Mouse (Mus musculus) intestine, embryonic 14.5 days (tissue): ENCODE measurements around the gene Hprt. TPM values are rescaled to one million over a fixed set of nuclear protein-coding genes. Genes with fewer than 3 reads are reported as not detected.
"Not testable (repeated sequence)": the region's sequence is repeated elsewhere in the genome, so short reads cannot be mapped to it uniquely, and the experiment has no call there.

Experiments
- ATAC-seq: fragments of 200-750 bp; cut with Nextera tagmentation; replicated peaks from 2 replicates; pipeline ENCODE4 v1.8.0; 2017; ENCODE audit warnings: low read depth, moderate number of reproducible peaks, moderate TSS enrichment, moderate library complexity; ENCODE audit not compliant: low FRiP score, low TSS enrichment
- DNase-seq: peaks from one replicate; pipeline ENCODE4 v3.0.0-alpha.2; 2018; ENCODE audit warnings: low spot score
- H3K27ac ChIP-seq: fragments of 300-500 bp; sonication (generic); 2 replicates; pipeline ENCODE4 v1.5.1; 2014; ENCODE audit warnings: low read depth, mild to moderate bottlenecking, control low read depth
- H3K27me3 ChIP-seq: fragments of 300-500 bp; sonication (generic); replicated peaks from 2 replicates; pipeline ENCODE4 v1.6.1; 2014; ENCODE audit warnings: low read length, control low read depth; ENCODE audit not compliant: control insufficient read depth, insufficient read depth
- H3K36me3 ChIP-seq: fragments of 300-500 bp; sonication (generic); 2 replicates; pipeline ENCODE4 v1.6.1; 2014; ENCODE audit warnings: low read length, control low read depth; ENCODE audit not compliant: control insufficient read depth, insufficient read depth
- H3K4me1 ChIP-seq: fragments of 300-500 bp; sonication (generic); replicated peaks from 2 replicates; pipeline ENCODE4 v1.6.1; 2014; ENCODE audit warnings: low read length, control low read depth, mixed read lengths; ENCODE audit not compliant: control insufficient read depth, insufficient read depth
- H3K4me2 ChIP-seq: fragments of 300-500 bp; sonication (generic); 2 replicates; pipeline ENCODE4 v1.6.1; 2014; ENCODE audit warnings: low read length
- H3K4me3 ChIP-seq: fragments of 300-500 bp; sonication (generic); 2 replicates; pipeline ENCODE4 v1.5.1; 2014; ENCODE audit warnings: low read depth, low read length, control low read depth, mixed read lengths
- H3K9ac ChIP-seq: fragments of 300-500 bp; sonication (generic); 2 replicates; pipeline ENCODE4 v1.6.1; 2014; ENCODE audit warnings: mild to moderate bottlenecking, low read length
- H3K9me3 ChIP-seq: fragments of 300-500 bp; sonication (generic); 2 replicates; pipeline ENCODE4 v1.6.1; 2016; ENCODE audit warnings: low read length, control low read depth; ENCODE audit not compliant: control insufficient read depth
- WGBS: fragments of 180-500 bp; shearing (Covaris S2); extraction: QIAGEN DNeasy Blood & Tissue Kit; methylation state at CpG from one replicate; pipeline ENCODE4 v1.1.7; 2014; 5-methylcytosine and 5-hydroxymethylcytosine counted together
- polyA plus RNA-seq: library from polyadenylated mRNA; unstranded; fragments of >200 nt; fragmentation: Nextera tagmentation; extraction: Ambion mirVana; gene quantifications from 2 replicates; pipeline ENCODE4 v1.2.1, GENCODE M21; 2014

Hprt gene
- polyA plus RNA-seq, 1 experiment from 2014 or later: 223 TPM

DNA sequence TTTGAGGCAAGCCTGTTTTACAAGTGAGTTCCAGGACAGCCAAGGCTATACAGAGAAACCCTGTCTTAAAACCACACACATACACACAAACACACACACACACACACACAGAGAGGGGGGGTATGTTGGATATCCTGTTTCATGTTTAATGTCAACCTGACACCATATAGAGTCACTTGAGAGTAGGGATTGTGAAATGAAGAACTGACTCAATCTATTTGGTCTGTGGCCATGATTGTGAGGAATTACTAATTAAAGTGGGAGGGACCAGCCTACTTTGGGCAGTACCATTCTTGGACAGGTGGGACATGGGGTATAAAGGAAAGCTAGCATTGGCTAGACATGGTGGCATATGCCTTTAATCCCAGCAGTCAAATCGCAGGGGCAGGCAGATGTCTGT is 15.3 kb upstream of the Hprt start:
- ATAC-seq (no peak), DNase-seq (no peak)
- Histone ChIP-seq H3K27me3 (no peaks in the 10 kb centered on the region), H3K36me3 (no peaks in the 10 kb centered on the region), H3K9me3 (no peaks in the 10 kb centered on the region), H3K27ac (no peak overlapping the region), H3K4me3 (no peak overlapping the region), H3K4me2 (no peak overlapping the region), H3K9ac (no peak overlapping the region), H3K4me1 (no peaks in the 10 kb centered on the region)
- 95% methylated on average over 1 of the region's 1 CpGs for WGBS

DNA sequence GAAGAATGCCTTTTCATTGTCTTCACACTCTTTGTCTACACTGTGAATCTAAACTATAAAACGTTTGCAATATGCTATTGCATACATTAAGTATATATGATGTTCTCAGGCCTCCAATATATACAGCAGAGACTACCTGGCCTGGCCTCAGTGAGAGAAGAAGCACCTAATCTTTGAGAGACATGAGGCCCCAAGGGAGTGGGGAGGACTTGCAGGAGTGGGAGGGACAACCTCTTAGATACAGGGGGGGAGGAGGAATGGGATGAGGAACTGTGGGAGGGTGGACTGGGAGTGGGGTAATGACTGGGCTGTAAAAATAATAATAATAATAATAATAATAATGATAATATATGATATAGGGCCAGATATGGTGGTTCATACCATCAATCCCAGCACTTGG is 9.4 kb upstream of the Hprt start:
- Histone ChIP-seq H3K4me3 (no peak overlapping the region), H3K4me2 (no peak overlapping the region), H3K27me3 (no peaks in the 10 kb centered on the region), H3K36me3 (no peaks in the 10 kb centered on the region), H3K4me1 (no peaks in the 10 kb centered on the region), H3K9me3 (no peaks in the 10 kb centered on the region), H3K9ac (no peak overlapping the region), H3K27ac (no peak overlapping the region)
- WGBS: 44% methylated on average over 1 of the region's 1 CpGs
- DNase-seq (no peak), ATAC-seq (no peak)

DNA sequence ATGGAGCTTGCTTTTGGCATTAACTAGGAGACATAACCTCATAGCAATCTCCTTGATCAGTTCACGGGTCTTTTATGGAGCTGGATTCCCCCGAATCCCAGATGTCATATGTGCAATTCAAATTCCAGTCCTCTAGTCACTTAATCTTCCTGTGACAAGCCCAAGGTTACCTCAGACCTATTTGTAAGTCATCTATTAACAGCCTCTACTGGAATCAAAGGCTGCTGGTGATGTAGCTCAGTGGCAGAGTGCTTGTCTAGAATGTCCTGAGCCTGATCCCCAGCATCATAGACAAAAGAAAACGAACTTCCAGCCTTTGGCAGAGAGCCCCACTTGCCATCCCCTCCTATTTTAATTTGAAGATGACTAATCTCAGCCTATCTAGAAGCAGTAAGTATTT is 6.6 kb upstream of the Hprt start:
- Histone ChIP-seq H3K27me3 (no peaks in the 10 kb centered on the region), H3K27ac (no peak overlapping the region), H3K4me3 (no peak overlapping the region), H3K4me1 (no peaks in the 10 kb centered on the region), H3K9ac (no peak overlapping the region), H3K9me3 (no peaks in the 10 kb centered on the region), H3K36me3 (no peaks in the 10 kb centered on the region), H3K4me2 (no peak overlapping the region)
- WGBS: 73% methylated on average over 3 of the region's 3 CpGs
- ATAC-seq: no peak
- DNase-seq: no peak

DNA sequence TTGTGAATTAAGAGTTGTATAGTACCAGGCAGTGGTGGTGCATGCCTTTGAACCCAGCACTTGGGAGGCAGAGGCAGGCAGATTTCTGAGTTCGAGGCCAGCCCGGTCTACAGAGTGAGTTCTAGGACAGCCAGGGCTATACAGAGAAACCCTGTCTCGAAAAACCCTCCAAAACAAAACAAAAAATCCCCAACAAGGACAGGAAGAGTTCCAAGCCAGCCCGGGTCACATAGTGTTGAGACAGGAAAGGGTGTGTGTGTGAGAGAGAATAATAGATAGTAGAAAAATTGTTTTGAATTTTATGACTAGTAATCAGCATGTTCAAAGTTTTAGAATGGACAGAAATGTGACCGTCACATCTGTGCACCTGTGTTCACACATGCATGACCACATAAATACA is 6.8 kb downstream of the Hprt start:
- H3K27ac ChIP-seq, H3K36me3 ChIP-seq, H3K9me3 ChIP-seq, H3K4me2 ChIP-seq, H3K27me3 ChIP-seq, H3K4me1 ChIP-seq, DNase-seq, H3K9ac ChIP-seq, ATAC-seq, H3K4me3 ChIP-seq: not testable (repeated sequence)
- WGBS: 86% methylated on average over 5 of the region's 5 CpGs

DNA sequence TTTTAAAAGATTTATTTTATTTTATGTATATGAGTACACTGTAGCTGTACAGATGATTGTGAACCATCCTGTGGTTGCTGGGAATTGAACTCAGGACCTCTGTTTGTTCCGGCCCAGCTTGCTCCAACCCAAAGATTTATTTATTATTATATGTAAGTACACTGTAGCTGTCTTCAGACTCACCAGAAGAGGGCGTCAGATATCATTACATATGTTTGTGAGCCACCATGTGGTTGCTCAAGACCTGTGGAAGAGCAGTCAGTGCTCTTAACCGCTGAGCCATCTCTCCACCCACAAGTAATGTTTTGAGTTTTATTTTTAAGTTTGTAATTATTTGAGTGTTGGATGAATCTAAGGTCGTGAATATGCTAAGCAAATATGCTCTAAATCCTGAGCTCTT is 16.9 kb downstream of the Hprt start:
- H3K4me3 ChIP-seq, H3K9ac ChIP-seq, H3K27ac ChIP-seq, H3K4me1 ChIP-seq, H3K27me3 ChIP-seq, ATAC-seq, H3K9me3 ChIP-seq, H3K4me2 ChIP-seq, DNase-seq: not testable (repeated sequence)
- H3K36me3 ChIP-seq: peaks cover 14% of the 10 kb centered on the region
- WGBS: 60% methylated on average over 4 of the region's 4 CpGs

DNA sequence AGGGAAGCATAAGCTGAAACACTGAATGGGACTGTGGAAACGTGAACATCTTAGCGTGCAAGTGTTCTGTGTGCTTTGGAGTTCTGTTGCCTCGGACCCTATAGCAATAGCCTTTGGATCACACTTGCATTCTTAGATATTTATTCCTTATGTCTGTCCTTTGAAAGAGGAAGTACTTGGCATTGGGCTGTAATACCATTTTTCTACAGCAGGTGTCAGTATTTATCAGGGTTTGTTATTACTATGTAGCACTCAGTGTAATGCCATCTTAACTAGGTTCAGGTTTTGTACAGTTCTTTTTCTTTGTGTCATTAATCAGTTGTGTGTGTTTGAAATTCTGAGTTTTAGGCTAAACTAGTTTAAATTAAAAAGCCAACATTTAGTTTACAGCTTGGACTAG is 18.1 kb downstream of the Hprt start:
- H3K27me3 ChIP-seq: no peaks in the 10 kb centered on the region
- no peaks in the 10 kb centered on the region for H3K4me1 ChIP-seq
- H3K27ac ChIP-seq: no peak overlapping the region
- no peak overlapping the region for H3K9ac ChIP-seq
- H3K9me3 ChIP-seq: no peaks in the 10 kb centered on the region
- DNase-seq (no peak), ATAC-seq (no peak)
- peaks cover 9% of the 10 kb centered on the region; the same call in 1 of the 2 replicates for H3K36me3 ChIP-seq
- H3K4me2 ChIP-seq: no peak overlapping the region
- WGBS: 44% methylated on average over 3 of the region's 3 CpGs
- H3K4me3 ChIP-seq: no peak overlapping the region

DNA sequence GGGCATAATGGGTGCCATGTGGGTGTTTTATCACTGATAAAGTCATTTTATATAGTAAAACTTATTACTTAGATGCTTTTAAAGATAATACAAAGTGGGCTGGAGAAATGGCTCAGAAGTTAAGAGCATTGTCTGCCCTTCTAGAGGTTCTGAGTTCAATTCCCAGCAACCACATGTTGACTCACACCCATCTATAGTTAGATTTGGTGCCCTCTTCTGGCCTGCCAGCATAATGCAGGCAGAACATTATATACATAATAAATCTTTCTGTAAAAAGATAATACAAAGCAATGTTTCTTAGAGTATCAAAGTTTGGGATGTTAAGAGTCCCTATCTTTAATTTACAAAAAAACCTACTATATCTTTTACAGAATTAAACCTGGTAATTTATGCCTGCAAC is 27.6 kb downstream of the Hprt start:
- H3K4me1 ChIP-seq: no peaks in the 10 kb centered on the region
- no peak overlapping the region for H3K4me2 ChIP-seq
- no peaks in the 10 kb centered on the region for H3K27me3 ChIP-seq
- ATAC-seq (no peak), DNase-seq (no peak)
- no peaks in the 10 kb centered on the region for H3K9me3 ChIP-seq
- H3K36me3 ChIP-seq: peaks cover 23% of the 10 kb centered on the region
- no peak overlapping the region for H3K27ac ChIP-seq
- H3K4me3 ChIP-seq: no peak overlapping the region
- H3K9ac ChIP-seq: no peak overlapping the region

DNA sequence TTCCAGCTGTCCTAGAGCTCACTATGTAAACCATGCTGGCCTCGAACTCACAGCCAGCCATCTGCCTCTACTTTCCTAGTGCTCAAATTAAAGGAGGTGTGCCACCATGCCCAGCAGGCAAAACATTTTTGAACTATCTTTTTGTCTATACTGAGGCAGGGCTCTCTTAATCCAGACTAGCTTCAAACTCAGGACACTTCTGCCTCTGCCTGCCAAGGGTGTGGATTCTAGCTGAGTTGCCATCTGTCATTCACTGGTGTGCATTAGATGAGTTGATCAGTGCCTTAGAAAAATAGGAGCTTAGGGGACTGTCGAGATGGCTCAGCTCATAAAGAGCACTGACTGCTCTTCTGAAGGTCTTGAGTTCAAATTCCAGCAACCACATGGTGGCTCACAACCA is 35.1 kb downstream of the Hprt start:
- H3K4me2 ChIP-seq: no peak overlapping the region
- ATAC-seq (no peak), DNase-seq (no peak)
- no peak overlapping the region for H3K27ac ChIP-seq
- H3K9ac ChIP-seq: no peak overlapping the region
- 90% methylated on average over 2 of the region's 2 CpGs for WGBS
- no peaks in the 10 kb centered on the region for H3K4me1 ChIP-seq
- H3K36me3 ChIP-seq: peaks cover 6% of the 10 kb centered on the region; the same call in 1 of the 2 replicates
- H3K27me3 ChIP-seq: no peaks in the 10 kb centered on the region
- no peaks in the 10 kb centered on the region for H3K9me3 ChIP-seq
- no peak overlapping the region for H3K4me3 ChIP-seq

DNA sequence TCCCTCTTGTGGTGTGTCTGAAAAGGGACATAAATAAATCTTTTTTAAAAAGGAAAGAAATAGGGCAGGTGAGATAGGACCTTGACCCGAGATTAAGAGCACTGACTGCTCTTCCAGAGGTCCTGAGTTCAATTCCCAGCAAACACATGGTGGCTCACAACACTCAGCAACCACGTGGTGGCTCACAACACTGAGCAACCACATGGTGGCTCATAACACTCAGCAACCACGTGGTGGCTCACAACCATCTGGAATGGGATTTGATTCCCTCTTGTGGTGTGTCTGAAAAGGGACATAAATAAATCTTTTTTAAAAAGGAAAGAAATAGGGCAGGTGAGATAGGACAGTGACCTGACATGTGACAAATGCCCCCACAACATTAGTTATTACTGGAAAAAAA is 36.3 kb downstream of the Hprt start:
- H3K9ac ChIP-seq, DNase-seq, H3K27me3 ChIP-seq, H3K27ac ChIP-seq, H3K4me2 ChIP-seq, H3K36me3 ChIP-seq, H3K9me3 ChIP-seq, H3K4me3 ChIP-seq, H3K4me1 ChIP-seq: not testable (repeated sequence)
- ATAC-seq: 0 out of 2 replicates have a peak, but pooled peaks have one; percentile 43
- WGBS: 22% methylated on average over 3 of the region's 3 CpGs
